Mouse (Mus musculus) frontal cortex, adult (tissue): ENCODE measurements around the gene Olfr644.

Experiments used
- ATAC-seq: cut with Nextera tagmentation; 2 replicates; pipeline ENCODE4 v1.9.2; 2017; ENCODE audit warnings: mild to moderate bottlenecking, moderate library complexity, mixed read lengths; ENCODE audit not compliant: low TSS enrichment

The Olfr644 gene

DNA sequence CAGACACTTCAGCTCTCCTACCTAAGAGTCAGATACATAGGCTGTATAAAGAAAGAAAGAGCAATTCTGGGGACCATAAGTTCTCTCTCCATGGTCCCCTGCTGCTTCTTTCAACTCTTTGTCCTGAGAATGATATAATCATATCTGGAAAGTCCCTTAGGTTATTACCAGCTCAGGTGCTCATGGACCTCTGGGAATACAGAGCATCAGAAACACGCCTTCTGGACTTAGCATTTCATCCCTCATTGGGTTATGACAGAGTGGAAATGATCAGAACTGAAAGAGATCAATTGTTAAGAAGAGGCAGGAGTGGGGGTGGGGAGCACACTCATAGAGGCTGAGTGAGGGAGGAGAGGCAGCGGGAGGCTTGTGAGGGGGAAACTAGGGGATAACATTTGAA, at the start of gene Olfr644:
TSS of gene Olfr644 (minus strand) at position 101 of the 400 bp plus-strand sequence.
- ATAC-seq, result no peak

GRCm38 (mm10) chr7:104104757-104104972, 33.0 kb upstream of the Olfr644 start, which contains the start of gene Olfr646:
TSS of gene Olfr646 (plus strand) at chr7:104104873.
- no peak for ATAC-seq

GRCm38 (mm10) chr7:104103913-104104756, 32.5 kb upstream of the Olfr644 start:
- ATAC-seq, result no peak

DNA sequence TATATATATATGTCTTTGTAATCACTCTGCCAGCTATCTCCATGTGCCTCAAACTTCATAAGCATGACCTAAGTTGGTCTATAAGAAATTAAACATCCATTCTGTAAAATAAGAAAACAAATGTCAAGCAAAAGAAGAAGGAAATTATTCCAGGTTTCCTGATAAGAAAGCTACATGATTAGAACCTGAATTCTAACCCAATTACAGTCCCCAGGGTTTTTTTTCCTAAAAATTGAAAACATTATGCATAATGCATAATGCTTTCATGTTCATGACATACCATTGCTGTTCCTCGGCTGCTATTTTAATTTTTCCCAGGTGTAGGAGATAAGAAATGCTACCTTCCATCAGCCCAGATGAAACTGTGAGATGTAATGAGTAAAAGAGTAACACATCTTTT, 13.7 kb upstream of the Olfr644 start, which contains the start of gene Olfr645:
TSS of gene Olfr645 (minus strand) at position 101 of the 400 bp plus-strand sequence.
- no peak for ATAC-seq

GRCm38 (mm10) chr7:104061345-104061744, 10.3 kb downstream of the Olfr644 start, which contains the start of gene 4930516K23Rik:
TSS of gene 4930516K23Rik (minus strand) at chr7:104061445.
- ATAC-seq, result no peak

- no peak for ATAC-seq
These were observed 12.5 kb downstream of the Olfr644 start for GRCm38 (mm10) chr7:104059215-104059614.

DNA sequence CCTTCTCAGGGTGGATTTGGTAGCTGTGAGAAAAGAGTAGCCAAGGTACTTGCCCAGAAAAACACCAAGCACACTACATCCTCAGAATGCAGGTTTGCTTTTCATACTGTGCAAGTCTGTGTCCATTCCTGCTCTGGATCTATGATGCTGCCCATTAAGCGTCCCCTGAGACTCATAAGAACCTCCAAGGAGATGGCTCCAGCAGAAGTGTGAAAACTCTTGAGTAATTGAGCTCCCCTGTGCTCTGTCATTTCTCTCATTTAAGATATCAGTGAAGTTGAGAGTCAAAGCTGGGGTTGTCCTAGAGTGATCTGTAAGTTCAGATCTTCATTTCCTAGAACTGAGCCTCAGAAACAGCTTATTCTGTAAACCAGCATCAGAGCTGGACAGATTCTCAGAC, 19.1 kb downstream of the Olfr644 start, which contains the start of gene Olfr642:
TSS of gene Olfr642 (minus strand) at position 101 of the 400 bp plus-strand sequence.
- ATAC-seq, result no peak

GRCm38 (mm10) chr7:104050745-104051144, 20.9 kb downstream of the Olfr644 start:
- ATAC-seq, result no peak

DNA sequence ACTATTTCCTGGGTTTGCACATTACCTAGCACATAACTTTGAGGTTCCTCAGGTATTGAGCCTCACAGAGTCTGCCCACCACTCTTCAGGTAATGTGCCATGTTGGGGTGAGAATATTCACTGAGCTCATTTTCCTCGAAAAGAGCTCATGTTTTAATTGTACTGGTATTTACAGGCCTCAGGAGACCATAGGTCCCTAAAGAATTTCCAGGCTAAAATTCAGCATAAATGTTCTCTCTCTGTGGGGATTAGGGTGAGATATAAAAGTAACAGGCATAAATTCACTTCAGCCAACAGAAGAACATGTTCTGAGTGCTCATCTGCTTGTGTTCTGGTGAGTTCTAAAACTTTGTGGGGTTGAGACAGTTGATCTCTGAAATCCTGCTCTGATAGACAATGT, 36.5 kb downstream of the Olfr644 start, which contains the start of gene Olfr641:
TSS of gene Olfr641 (plus strand) at position 301 of the 400 bp plus-strand sequence.
- no peak for ATAC-seq

GRCm38 (mm10) chr7:104026978-104027377, 44.7 kb downstream of the Olfr644 start:
- no peak for ATAC-seq

GRCm38 (mm10) chr7:104025473-104025872, 46.2 kb downstream of the Olfr644 start, which contains the start of gene Olfr640:
TSS of gene Olfr640 (minus strand) at chr7:104025573.
- no peak for ATAC-seq

GRCm38 (mm10) chr7:104021651-104022050, 50.0 kb downstream of the Olfr644 start:
- no peak for ATAC-seq

DNA sequence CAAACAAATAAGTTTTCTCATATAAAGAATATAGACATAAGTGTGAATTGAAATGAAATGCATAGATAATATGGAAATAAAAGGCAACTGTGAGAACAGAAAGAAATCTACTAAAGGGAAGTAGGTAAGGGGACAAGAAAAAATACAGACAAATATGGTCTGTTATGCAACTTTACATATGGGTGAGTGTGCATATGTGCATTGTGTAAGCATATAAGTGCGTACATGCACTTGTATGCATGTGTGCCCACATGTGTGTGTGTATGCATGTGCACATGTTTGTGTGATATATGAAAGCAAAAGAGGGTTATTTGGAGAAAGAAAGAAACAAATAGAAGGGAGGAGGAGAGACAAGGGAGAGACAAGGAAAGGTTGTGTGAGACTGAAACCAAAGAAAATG, 52.7 kb downstream of the Olfr644 start:
- ATAC-seq, result no peak

GRCm38 (mm10) chr7:104017203-104017602, 54.5 kb downstream of the Olfr644 start, which contains the start of gene Olfr639:
TSS of gene Olfr639 (minus strand) at chr7:104017303.
- no peak for ATAC-seq
